Mouse (Mus musculus) cerebellum, postnatal 36 days (tissue): ENCODE data around the gene Ndufs3.
A peak's percentile ranks its signal among the peaks of the same experiment; 100 is the strongest.

Source experiments
- DNase-seq, 2 experiments: peaks; one replicate each; pipeline ENCODE4 v3.0.0; 2021 to 2022; ENCODE audit warnings: mixed read lengths in 2 of 2

The Ndufs3 gene

GRCm38 (mm10) chr2:90847681-90848050, 57.0 kb downstream of the Ndufs3 start:
- DNase-seq = no peak

- peak; percentile 98 to 99 for DNase-seq
Measured at GRCm38 (mm10) chr2:90846955-90847680, 57.5 kb downstream of the Ndufs3 start, which contains the start of gene Mtch2. TSS of gene Mtch2 (plus strand) at chr2:90847155.

DNA sequence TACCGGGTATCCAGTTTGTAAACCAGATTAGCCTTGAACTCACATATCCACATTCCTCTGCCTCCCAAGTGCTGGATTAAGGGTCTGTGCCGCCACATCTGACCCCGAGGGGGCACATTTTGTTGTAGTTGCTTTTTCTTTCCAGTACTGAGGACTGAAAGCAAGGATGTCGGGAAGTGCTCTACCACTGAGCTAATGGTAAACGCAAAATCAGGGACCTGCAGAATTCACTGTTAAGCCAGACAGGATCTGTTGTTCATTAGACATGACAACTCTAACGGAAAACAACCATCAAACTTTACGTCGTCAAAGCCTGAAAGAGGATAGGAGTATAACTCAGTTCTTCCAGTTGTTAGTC, 58.1 kb downstream of the Ndufs3 start:
- peak in 1 of 2 experiments; percentile 20 for DNase-seq

DNA sequence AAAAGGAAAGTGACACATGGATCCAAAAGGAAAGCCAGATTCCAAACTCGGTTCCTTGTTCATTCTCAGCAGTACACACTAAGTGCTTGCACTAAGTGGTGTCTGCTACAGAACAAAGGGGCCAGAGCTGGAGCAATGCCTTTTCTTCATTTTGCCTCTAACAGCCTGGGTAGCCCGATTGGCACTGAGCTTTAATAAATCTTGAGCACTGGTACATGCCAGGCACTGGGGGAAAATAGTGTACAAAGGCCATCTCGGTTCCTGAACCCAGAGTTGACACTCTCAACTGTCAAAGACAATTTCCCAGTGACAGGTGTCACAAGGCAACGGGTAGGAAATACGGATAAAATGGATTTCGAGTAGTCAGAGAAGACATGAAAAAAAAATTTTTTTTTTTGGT, 58.5 kb downstream of the Ndufs3 start:
- DNase-seq = no peak

DNA sequence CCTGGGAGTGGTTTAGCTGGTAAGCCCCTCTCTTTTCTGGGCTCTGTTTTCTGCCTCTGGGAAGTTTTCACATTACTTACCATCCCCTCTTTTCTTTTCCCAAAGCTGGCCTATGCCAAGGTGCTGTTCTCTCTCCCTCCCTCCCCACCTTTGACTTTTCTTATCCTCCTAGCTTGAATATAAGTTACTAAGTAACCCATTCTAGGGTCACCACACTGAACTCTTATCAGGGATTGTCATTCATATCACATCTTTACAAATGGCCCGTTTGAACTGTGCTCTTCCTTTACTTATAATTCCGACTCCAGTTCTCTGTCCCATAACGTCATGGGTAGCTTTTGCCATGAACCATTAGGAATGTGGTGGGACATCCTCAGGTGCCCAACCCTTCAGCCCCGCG, 59.4 kb downstream of the Ndufs3 start:
- DNase-seq = no peak
